Mouse (Mus musculus) forebrain, postnatal 0 days (tissue): ENCODE measurements around the gene Faap20. TPM values are rescaled to one million over a fixed set of nuclear protein-coding genes. Genes with fewer than 3 reads are reported as not detected.
A peak's percentile ranks its signal among the peaks of the same experiment; 100 is the strongest.

Experiments used
- ATAC-seq: fragments of 200-750 bp; cut with Nextera tagmentation; 2 replicates; pipeline ENCODE4 v1.8.0; 2017; ENCODE audit warnings: mild to moderate bottlenecking, moderate library complexity
- DNase-seq: peaks from one replicate; pipeline ENCODE4 v3.0.0-alpha.2; 2015
- H3K27ac ChIP-seq: fragments of 300-500 bp; sonication (generic); 2 replicates; pipeline ENCODE4 v1.5.1; 2014; ENCODE audit warnings: low read depth, mild to moderate bottlenecking, antibody characterized with exemption, low read length, moderate library complexity, mixed read lengths
- H3K27me3 ChIP-seq: fragments of 300-500 bp; sonication (generic); 2 replicates; pipeline ENCODE4 v1.6.1; 2014; ENCODE audit warnings: mild to moderate bottlenecking, low read length, mixed read lengths; ENCODE audit not compliant: insufficient read depth
- H3K36me3 ChIP-seq: fragments of 300-500 bp; sonication (generic); 2 replicates; pipeline ENCODE4 v1.6.1; 2014; ENCODE audit warnings: mild to moderate bottlenecking, moderate library complexity; ENCODE audit not compliant: insufficient read depth
- H3K4me1 ChIP-seq: fragments of 300-500 bp; sonication (generic); 2 replicates; pipeline ENCODE4 v1.6.1; 2014; ENCODE audit warnings: antibody characterized with exemption; ENCODE audit not compliant: insufficient read depth
- H3K4me2 ChIP-seq: fragments of 300-500 bp; sonication (generic); 2 replicates; pipeline ENCODE4 v1.6.1; 2014; ENCODE audit warnings: low read depth, mild to moderate bottlenecking, moderate library complexity
- H3K4me3 ChIP-seq: fragments of 300-500 bp; sonication (generic); 2 replicates; pipeline ENCODE4 v1.5.1; 2014; ENCODE audit warnings: low read depth, low read length, mixed read lengths
- H3K9ac ChIP-seq: fragments of 300-500 bp; sonication (generic); 2 replicates; pipeline ENCODE4 v1.6.1; 2014; ENCODE audit warnings: mild to moderate bottlenecking
- H3K9me3 ChIP-seq: fragments of 300-500 bp; sonication (generic); 2 replicates; pipeline ENCODE4 v1.6.1; 2016; ENCODE audit warnings: low read length
- CTCF ChIP-seq: sonication (generic); IDR thresholded peaks from 2 replicates; pipeline ENCODE4 v1.5.1; 2016; ENCODE audit warnings: antibody characterized with exemption, control low read depth, low read depth
- WGBS: fragments of 180-500 bp; shearing (Covaris S2); extraction: QIAGEN DNeasy Blood & Tissue Kit; methylation state at CpG from one replicate; pipeline ENCODE4 v1.1.7; 2014; 5-methylcytosine and 5-hydroxymethylcytosine counted together
- polyA plus RNA-seq: library from polyadenylated mRNA; unstranded; fragments of >200 nt; fragmentation: Nextera tagmentation; extraction: Ambion mirVana; gene quantifications from 2 replicates; pipeline ENCODE4 v1.2.1, GENCODE M21; 2015
- total RNA-seq: library from RNA; depleted of rRNA; stranded (reverse); fragments of >200 nt; gene quantifications from 2 replicates; pipeline ENCODE4 v1.2.3, GENCODE M21; 2014

Faap20 gene
- total and polyA plus RNA-seq, 2 experiments from 2014 or later: 48.7 to 60.7 TPM

- Histone ChIP-seq H3K4me1 (peaks cover 8% of the 10 kb centered on the region), H3K36me3 (peaks cover 12% of the 10 kb centered on the region), H3K4me3 (no peak overlapping the region), H3K9me3 (no peaks in the 10 kb centered on the region), H3K27ac (0 out of 2 replicates have a peak overlapping the region, but pooled peaks have one; percentile 9), H3K4me2 (no peak overlapping the region), H3K9ac (no peak overlapping the region), H3K27me3 (no peaks in the 10 kb centered on the region)
- ATAC-seq (no peak), DNase-seq (no peak)
- 78% methylated on average over 15 of the region's 15 CpGs for WGBS
- TF ChIP-seq CTCF: no peak
Observed at GRCm38 (mm10) chr4:155284521-155285379, 35.1 kb downstream of the Faap20 start.

- WGBS: 97% methylated on average over 4 of the region's 4 CpGs
- no peak overlapping the region for H3K4me3 ChIP-seq
- TF ChIP-seq CTCF: no peak
Observed at GRCm38 (mm10) chr4:155286090-155286489, 36.5 kb downstream of the Faap20 start.

GRCm38 (mm10) chr4:155287713-155288112, 38.1 kb downstream of the Faap20 start:
- Histone ChIP-seq H3K9ac (no peak overlapping the region), H3K27me3 (no peaks in the 10 kb centered on the region), H3K4me3 (no peak overlapping the region), H3K36me3 (peaks cover 13% of the 10 kb centered on the region), H3K4me1 (peaks cover 8% of the 10 kb centered on the region), H3K4me2 (no peak overlapping the region), H3K27ac (peak overlapping the region; percentile 54), H3K9me3 (no peaks in the 10 kb centered on the region)
- ATAC-seq (no peak), DNase-seq (peak; percentile 41)
- no peak for TF ChIP-seq CTCF
- 72% methylated on average over 11 of the region's 11 CpGs for WGBS

More at GRCm38 (mm10) chr4:155286090-155286489, 36.5 kb downstream of the Faap20 start:
- Histone ChIP-seq H3K9ac (no peak overlapping the region), H3K27me3 (no peaks in the 10 kb centered on the region), H3K36me3 (peaks cover 12% of the 10 kb centered on the region), H3K4me1 (peaks cover 8% of the 10 kb centered on the region), H3K9me3 (no peaks in the 10 kb centered on the region), H3K4me2 (no peak overlapping the region), H3K27ac (no peak overlapping the region)
- ATAC-seq: no peak
- no peak for DNase-seq

GRCm38 (mm10) chr4:155288586-155288985, 39.0 kb downstream of the Faap20 start:
- Histone ChIP-seq H3K4me3 (no peak overlapping the region), H3K27me3 (no peaks in the 10 kb centered on the region), H3K9ac (no peak overlapping the region), H3K4me1 (peaks cover 4% of the 10 kb centered on the region), H3K36me3 (peaks cover 20% of the 10 kb centered on the region), H3K4me2 (no peak overlapping the region), H3K27ac (peak overlapping the region; percentile 9; the same call in 1 of the 2 replicates), H3K9me3 (no peaks in the 10 kb centered on the region)
- 0 out of 2 replicates have a peak, but pooled peaks have one; percentile 17 for TF ChIP-seq CTCF
- DNase-seq: no peak
- no peak for ATAC-seq
- WGBS: 74% methylated on average over 1 of the region's 1 CpGs

- Histone ChIP-seq H3K4me3 (no peak overlapping the region), H3K4me2 (no peak overlapping the region), H3K9me3 (no peaks in the 10 kb centered on the region), H3K4me1 (0 out of 2 replicates have a peak, but pooled peaks cover 3% of the 10 kb centered on the region), H3K27me3 (no peaks in the 10 kb centered on the region), H3K36me3 (peaks cover 20% of the 10 kb centered on the region), H3K27ac (no peak overlapping the region), H3K9ac (no peak overlapping the region)
- no peak for DNase-seq
- no peak for ATAC-seq
- WGBS: 86% methylated on average over 7 of the region's 7 CpGs
- no peak for TF ChIP-seq CTCF
Observed at GRCm38 (mm10) chr4:155290045-155290444, 40.4 kb downstream of the Faap20 start.

- 0 out of 2 replicates have a peak, but pooled peaks cover 8% of the 10 kb centered on the region for H3K4me1 ChIP-seq
- no peaks in the 10 kb centered on the region for H3K27me3 ChIP-seq
- no peak overlapping the region for H3K9ac ChIP-seq
- H3K27ac ChIP-seq: peak overlapping the region; percentile 35; the same call in 1 of the 2 replicates
- H3K9me3 ChIP-seq: no peaks in the 10 kb centered on the region
- H3K36me3 ChIP-seq: peaks cover 20% of the 10 kb centered on the region
- no peak overlapping the region for H3K4me2 ChIP-seq
- H3K4me3 ChIP-seq: no peak overlapping the region
- no peak for DNase-seq
- WGBS: 88% methylated on average over 10 of the region's 10 CpGs
- ATAC-seq: no peak
- no peak for TF ChIP-seq CTCF
Observed at GRCm38 (mm10) chr4:155292863-155293262, 43.3 kb downstream of the Faap20 start.

GRCm38 (mm10) chr4:155294381-155294780, 44.8 kb downstream of the Faap20 start:
- Histone ChIP-seq H3K4me3 (no peak overlapping the region), H3K27ac (peak overlapping the region; percentile 88), H3K4me2 (no peak overlapping the region), H3K9ac (no peak overlapping the region), H3K9me3 (no peaks in the 10 kb centered on the region), H3K27me3 (no peaks in the 10 kb centered on the region), H3K4me1 (0 out of 2 replicates have a peak, but pooled peaks cover 8% of the 10 kb centered on the region), H3K36me3 (peaks cover 15% of the 10 kb centered on the region)
- DNase-seq (no peak), ATAC-seq (no peak)
- 86% methylated on average over 14 of the region's 14 CpGs for WGBS
- no peak for TF ChIP-seq CTCF
